Mouse (Mus musculus) liver, postnatal 0 days (tissue): ENCODE results near the gene Zfp945. TPM values are rescaled to one million over a fixed set of nuclear protein-coding genes. Genes with fewer than 3 reads are reported as not detected.
"Not testable (repeated sequence)": the region's sequence is repeated elsewhere in the genome, so short reads cannot be mapped to it uniquely, and the experiment has no call there.

Source experiments
- ATAC-seq: fragments of 200-750 bp; cut with Nextera tagmentation; 2 replicates; pipeline ENCODE4 v1.8.0; 2017; ENCODE audit warnings: mild to moderate bottlenecking, moderate library complexity
- DNase-seq: peaks from one replicate; pipeline ENCODE4 v3.0.0-alpha.2; 2016
- H3K27ac ChIP-seq: fragments of 300-500 bp; sonication (generic); 2 replicates; pipeline ENCODE4 v1.5.1; 2014; ENCODE audit warnings: antibody characterized with exemption, moderate library complexity, mild to moderate bottlenecking, low read depth
- H3K27me3 ChIP-seq: fragments of 300-500 bp; sonication (generic); 2 replicates; pipeline ENCODE4 v1.6.1; 2014; ENCODE audit warnings: low read length, control low read depth, mixed read lengths; ENCODE audit not compliant: insufficient read depth
- H3K36me3 ChIP-seq: fragments of 300-500 bp; sonication (generic); replicated peaks from 2 replicates; pipeline ENCODE4 v1.6.1; 2014; ENCODE audit warnings: mild to moderate bottlenecking, control low read depth, low read length, moderate library complexity, mixed read lengths; ENCODE audit not compliant: insufficient read depth
- H3K4me1 ChIP-seq: fragments of 300-500 bp; sonication (generic); 2 replicates; pipeline ENCODE4 v1.6.1; 2014; ENCODE audit warnings: antibody characterized with exemption, mild to moderate bottlenecking, control low read depth; ENCODE audit not compliant: insufficient read depth
- H3K4me2 ChIP-seq: fragments of 300-500 bp; sonication (generic); 2 replicates; pipeline ENCODE4 v1.6.1; 2014; ENCODE audit warnings: low read depth, mild to moderate bottlenecking, low read length, moderate library complexity, mixed read lengths
- H3K4me3 ChIP-seq: fragments of 300-500 bp; sonication (generic); 2 replicates; pipeline ENCODE4 v1.5.1; 2014; ENCODE audit warnings: low read depth, low read length
- H3K9ac ChIP-seq: fragments of 300-500 bp; sonication (generic); replicated peaks from 2 replicates; pipeline ENCODE4 v1.6.1; 2014; ENCODE audit warnings: mild to moderate bottlenecking, moderate library complexity
- H3K9me3 ChIP-seq: fragments of 300-500 bp; sonication (generic); 2 replicates; pipeline ENCODE4 v1.6.1; 2016; ENCODE audit warnings: mild to moderate bottlenecking, control low read depth, low read length, mixed read lengths
- CTCF ChIP-seq: sonication (generic); IDR thresholded peaks from 2 replicates; pipeline ENCODE4 v1.5.1; 2016; ENCODE audit warnings: antibody characterized with exemption, low read depth
- EP300 ChIP-seq: IDR thresholded peaks from 2 replicates; pipeline ENCODE4 v1.6.1; 2016; ENCODE audit warnings: antibody characterized with exemption, low read depth, mild to moderate bottlenecking
- WGBS: fragments of 180-500 bp; shearing (Covaris S2); extraction: QIAGEN DNeasy Blood & Tissue Kit; methylation state at CpG from one replicate; pipeline ENCODE4 v1.1.7; 2014; ENCODE audit not compliant: insufficient replicate concordance; 5-methylcytosine and 5-hydroxymethylcytosine counted together
- polyA plus RNA-seq: library from polyadenylated mRNA; unstranded; fragments of >200 nt; fragmentation: Nextera tagmentation; extraction: Ambion mirVana; gene quantifications from 2 replicates; pipeline ENCODE4 v1.2.1, GENCODE M21; 2015

Zfp945 gene
- polyA plus RNA-seq = 4.6 and 4.8 TPM in 2 replicates

DNA sequence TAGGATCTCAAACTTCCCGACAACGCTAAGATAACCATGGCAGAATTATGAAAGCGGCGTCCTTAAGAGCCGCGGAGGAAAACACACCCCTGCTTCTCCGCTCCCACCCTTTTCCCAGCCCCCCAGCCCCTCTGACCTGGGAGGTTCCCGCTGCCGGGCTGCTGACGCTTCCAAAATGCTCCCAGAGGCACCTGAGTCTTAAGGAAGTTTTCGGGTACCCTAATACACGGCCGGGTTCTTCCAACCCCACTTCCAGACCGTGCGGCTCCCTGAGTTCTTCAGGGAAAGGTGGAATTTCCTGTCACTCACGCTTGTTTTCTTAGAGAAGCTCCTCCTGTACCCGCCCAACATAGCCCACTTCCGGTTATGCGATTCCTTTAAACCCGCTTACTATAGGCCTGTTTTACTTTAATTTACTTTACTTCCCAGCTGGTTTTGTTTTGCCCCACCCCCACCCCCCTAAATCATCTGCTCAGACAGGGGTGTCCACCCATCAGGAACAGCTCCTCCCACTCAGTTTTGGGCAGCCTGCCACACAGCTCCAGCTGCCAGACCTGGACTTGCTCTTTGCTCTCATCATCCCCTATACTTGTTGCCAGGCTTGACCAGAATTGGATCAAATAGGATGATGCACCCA lies at the start of gene Zfp945:
Gene Zfp945, minus strand, starts transcription at position 290 of the 637 bp plus-strand sequence.
- WGBS = under 1% methylated on average over 20 of the region's 20 CpGs
- no peaks in the 10 kb centered on the region for H3K9me3 ChIP-seq
- DNase-seq (peak; percentile 89), ATAC-seq (peak; percentile 96)
- TF ChIP-seq EP300 (no peak), CTCF (no peak)
- peak within 1 kb of the TSS; percentile 76 for H3K4me3 ChIP-seq
- peaks cover 8% of the 10 kb centered on the region; the same call in 1 of the 2 replicates for H3K36me3 ChIP-seq
- 0 out of 2 replicates have a peak, but pooled peaks cover 3% of the 10 kb centered on the region for H3K4me1 ChIP-seq
- peak within 1 kb of the TSS; percentile 82 for H3K9ac ChIP-seq
- H3K27ac ChIP-seq = peak within 1 kb of the TSS; percentile 94
- H3K27me3 ChIP-seq = no peaks in the 10 kb centered on the region
- H3K4me2 ChIP-seq = peak within 1 kb of the TSS; percentile 78

DNA sequence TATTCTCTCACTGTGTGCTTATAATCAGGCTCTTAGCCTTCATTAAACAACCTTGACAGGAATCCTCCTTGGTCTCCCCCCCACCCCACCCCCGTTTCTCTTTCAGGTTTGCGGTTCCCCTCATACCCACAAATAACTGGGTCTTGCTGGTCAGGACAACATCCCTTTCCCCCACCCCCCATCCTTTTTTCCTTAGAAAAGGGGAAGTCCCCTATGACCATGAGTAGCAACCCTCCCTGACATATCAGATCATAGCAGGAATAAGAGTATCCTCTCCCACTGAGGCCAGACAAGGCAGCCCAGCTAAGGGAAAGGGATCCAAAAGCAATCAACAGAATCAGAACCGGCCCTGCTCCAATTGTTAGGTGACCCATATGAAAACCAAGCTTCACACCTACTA lies 21.4 kb upstream of the Zfp945 start:
- Histone ChIP-seq H3K27ac (no peak overlapping the region), H3K4me2 (no peak overlapping the region), H3K27me3 (no peaks in the 10 kb centered on the region), H3K4me1 (no peaks in the 10 kb centered on the region), H3K9ac (no peak overlapping the region), H3K36me3 (no peaks in the 10 kb centered on the region), H3K4me3 (no peak overlapping the region), H3K9me3 (no peaks in the 10 kb centered on the region)
- TF ChIP-seq EP300 = no peak
- no peak for TF ChIP-seq CTCF
- WGBS = 50% methylated on average over 3 of the region's 3 CpGs
- DNase-seq (no peak), ATAC-seq (no peak)

DNA sequence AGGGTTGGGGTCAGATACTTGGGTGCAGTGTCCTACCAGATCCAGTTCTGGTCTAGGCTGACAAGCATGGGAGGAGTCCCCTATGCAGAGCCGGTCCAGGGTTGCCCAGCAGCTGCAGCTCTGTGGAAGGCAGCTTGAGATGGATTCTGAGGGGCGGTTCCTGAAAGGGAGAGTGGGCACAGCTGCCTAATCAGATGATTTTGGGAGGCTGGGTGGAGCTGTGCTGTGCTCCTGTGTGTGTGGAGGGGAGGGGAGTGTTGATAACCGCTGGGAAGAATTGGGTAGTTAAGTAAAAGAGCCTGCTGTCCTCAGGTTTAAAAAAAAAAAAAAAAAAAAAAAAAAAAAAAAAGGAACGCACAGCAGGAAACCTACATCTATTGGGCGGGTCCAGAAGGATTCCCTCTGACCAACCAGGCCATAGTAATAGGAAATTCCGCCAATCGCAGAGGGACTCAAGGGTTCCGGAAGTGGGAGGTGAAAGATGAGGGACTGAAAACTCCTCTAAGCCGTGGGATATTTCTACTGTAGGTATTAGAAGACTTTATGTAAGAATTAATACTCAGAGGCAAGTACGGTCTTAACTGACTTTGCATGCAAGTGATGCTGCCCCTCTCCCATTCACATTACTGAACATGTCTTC lies 17.2 kb upstream of the Zfp945 start:
- no peak overlapping the region for H3K9ac ChIP-seq
- ATAC-seq (no peak), DNase-seq (no peak)
- H3K4me2 ChIP-seq = no peak overlapping the region
- TF ChIP-seq CTCF (no peak), EP300 (no peak)
- no peaks in the 10 kb centered on the region for H3K27me3 ChIP-seq
- no peaks in the 10 kb centered on the region for H3K9me3 ChIP-seq
- no peaks in the 10 kb centered on the region for H3K36me3 ChIP-seq
- H3K4me3 ChIP-seq = no peak overlapping the region
- H3K27ac ChIP-seq = no peak overlapping the region
- no peaks in the 10 kb centered on the region for H3K4me1 ChIP-seq
- 53% methylated on average over 10 of the region's 10 CpGs for WGBS

DNA sequence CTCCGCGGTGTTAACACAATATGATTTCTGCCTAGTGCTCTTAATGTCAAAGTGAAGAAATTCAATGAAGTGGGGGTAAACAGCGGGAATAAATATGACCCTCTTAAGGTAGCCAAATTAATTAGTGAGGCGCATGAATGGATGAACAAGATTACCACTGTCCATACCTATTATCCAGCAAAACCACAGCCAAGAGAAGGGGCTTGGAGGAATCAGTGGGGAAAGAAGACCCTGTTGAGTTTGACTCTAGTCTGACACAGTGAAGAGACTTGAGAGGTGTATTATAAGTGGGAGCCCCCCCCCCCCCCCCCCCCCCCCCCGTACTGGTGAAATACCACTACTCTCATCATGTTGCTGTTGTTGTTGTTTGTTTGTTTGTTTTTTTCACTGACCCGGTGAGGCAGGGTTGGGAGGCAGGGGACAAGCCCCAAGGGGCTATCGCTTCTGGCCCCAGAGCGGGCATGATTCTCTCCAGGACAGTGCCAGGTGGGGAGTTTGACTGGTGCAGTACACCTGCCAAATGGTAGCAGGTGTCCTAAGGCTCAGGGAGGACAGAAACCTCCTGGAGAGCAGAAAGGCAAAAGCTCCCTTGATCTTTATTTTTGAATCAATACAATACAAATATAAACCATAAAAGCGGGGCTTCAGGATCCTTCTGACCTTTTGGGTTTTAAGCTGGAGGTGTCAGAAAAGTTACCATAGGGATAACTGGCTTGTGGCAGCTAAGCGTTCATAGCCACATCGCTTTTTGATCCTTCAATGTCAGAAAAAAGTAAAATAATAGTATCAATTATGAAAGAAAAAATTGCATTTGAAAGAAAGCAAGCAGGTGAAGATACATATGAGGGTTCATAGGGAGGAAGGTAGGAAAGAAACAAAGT lies 10.7 kb upstream of the Zfp945 start:
- H3K9me3 ChIP-seq = no peaks in the 10 kb centered on the region
- H3K36me3 ChIP-seq = no peaks in the 10 kb centered on the region
- H3K9ac ChIP-seq = no peak overlapping the region
- WGBS = 84% methylated on average over 10 of the region's 11 CpGs
- TF ChIP-seq EP300 = no peak
- no peak for TF ChIP-seq CTCF
- no peak overlapping the region for H3K4me2 ChIP-seq
- ATAC-seq (peak; percentile 76), DNase-seq (no peak)
- H3K27ac ChIP-seq = no peak overlapping the region
- H3K27me3 ChIP-seq = no peaks in the 10 kb centered on the region
- no peak overlapping the region for H3K4me3 ChIP-seq
- H3K4me1 ChIP-seq = no peaks in the 10 kb centered on the region

DNA sequence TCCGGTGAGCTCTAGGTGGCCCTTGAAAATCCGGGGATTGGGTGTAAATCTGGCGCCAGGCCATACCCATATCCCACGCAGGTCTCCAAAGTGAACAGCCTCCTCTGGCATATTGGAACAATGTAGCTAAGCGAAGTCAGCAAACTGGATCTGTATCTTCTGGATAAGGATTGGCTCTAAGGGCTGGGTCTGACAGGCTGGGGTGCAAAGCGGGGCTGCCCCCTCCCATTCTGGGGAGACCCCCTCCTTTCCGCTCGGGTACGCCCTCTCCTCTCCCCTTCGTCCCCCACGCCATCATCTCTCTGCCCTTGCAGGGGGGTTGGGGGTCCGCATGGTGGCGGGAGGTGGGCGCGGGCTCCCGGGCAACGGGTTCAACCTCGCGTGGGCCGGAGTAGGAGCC lies 9.4 kb upstream of the Zfp945 start:
- H3K36me3 ChIP-seq = no peaks in the 10 kb centered on the region
- DNase-seq = peak; percentile 31
- no peak overlapping the region for H3K4me2 ChIP-seq
- no peak overlapping the region for H3K27ac ChIP-seq
- H3K9me3 ChIP-seq = no peaks in the 10 kb centered on the region
- ATAC-seq = peak; percentile 69
- H3K4me3 ChIP-seq = no peak overlapping the region
- TF ChIP-seq EP300 = no peak
- no peak for TF ChIP-seq CTCF
- no peak overlapping the region for H3K9ac ChIP-seq
- WGBS = 89% methylated on average over 20 of the region's 20 CpGs
- H3K4me1 ChIP-seq = no peaks in the 10 kb centered on the region
- H3K27me3 ChIP-seq = no peaks in the 10 kb centered on the region

DNA sequence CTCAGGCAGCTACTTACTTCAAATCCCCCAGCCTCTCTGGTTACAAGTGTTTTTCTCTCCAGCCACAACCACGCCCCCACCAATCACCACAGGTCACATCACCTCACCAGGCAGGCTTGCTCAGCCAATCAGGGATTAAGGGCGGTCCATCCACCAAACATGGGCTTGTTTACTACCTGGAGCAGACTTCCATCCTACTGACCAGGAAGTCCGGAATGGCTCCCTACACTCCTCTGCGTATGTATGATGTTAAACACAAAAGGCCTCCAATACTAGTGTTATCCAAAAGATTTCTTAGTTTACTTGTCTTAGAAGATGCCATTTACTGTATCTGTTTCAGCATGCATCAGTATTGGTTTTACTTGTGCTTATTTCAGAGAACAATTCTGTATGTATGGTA lies 8.6 kb upstream of the Zfp945 start:
- not testable (repeated sequence) for H3K36me3 ChIP-seq, ATAC-seq, H3K27me3 ChIP-seq, H3K4me3 ChIP-seq, H3K9me3 ChIP-seq, H3K4me2 ChIP-seq, DNase-seq, H3K9ac ChIP-seq, H3K27ac ChIP-seq, H3K4me1 ChIP-seq
- 72% methylated on average over 4 of the region's 4 CpGs for WGBS
